Mouse (Mus musculus): ENCODE data around the gene Rnaseh2b. TPM values are rescaled to one million over a fixed set of nuclear protein-coding genes. Genes with fewer than 3 reads are reported as not detected.

Rnaseh2b gene
- total RNA-seq, 1 experiment: 16.4 TPM

GRCm38 (mm10) chr14:62349786-62350185 lies 57.4 kb downstream of the Rnaseh2b start:
- peaks cover 12% of the 10 kb centered on the region; the same call in 1 of the 2 replicates for H3K36me3 ChIP-seq (ENCODE audit: control insufficient read depth, insufficient read depth, low read length, poor library complexity, severe bottlenecking)
- H3K9ac ChIP-seq (ENCODE audit: insufficient read depth, low read depth, low read length, poor library complexity, severe bottlenecking): no peak overlapping the region
- H3K27ac ChIP-seq (ENCODE audit: insufficient read depth, low read depth, low read length, poor library complexity, severe bottlenecking): no peak overlapping the region
- peaks cover 4 to 20% of the 10 kb centered on the region in 2 experiments; a peak in 2 of 4 replicates for H3K4me1 ChIP-seq (ENCODE audit: control insufficient read depth in 2 of 2, insufficient read depth in 2 of 2, low read length in 2 of 2, poor library complexity in 1 of 2)
- no peaks in the 10 kb centered on the region for H3K9me3 ChIP-seq (ENCODE audit: control insufficient read depth, insufficient read depth, low read depth, low read length)
- TF ChIP-seq MAFK (IDR thresholded peaks at IDR 0.05; ENCODE audit: insufficient read depth, low read depth, low read length): no peak
- no peak for TF ChIP-seq CHD2 (IDR thresholded peaks at IDR 0.05; ENCODE audit: low read depth, low read length)
- TF ChIP-seq ZNF384 (IDR thresholded peaks at IDR 0.05; ENCODE audit: low read depth, low read length): no peak
- TF ChIP-seq ZC3H11A (IDR thresholded peaks at IDR 0.05; ENCODE audit: borderline replicate concordance, low read depth, low read length): no peak
- TF ChIP-seq HCFC1 (IDR thresholded peaks at IDR 0.05; ENCODE audit: borderline replicate concordance, insufficient read depth, low read length): no peak
- no peak overlapping the region for H3K4me3 ChIP-seq (ENCODE audit: insufficient read depth in 1 of 2, low read depth in 1 of 2, low read length in 2 of 2, poor library complexity in 1 of 2, severe bottlenecking in 1 of 2)
- DNase-seq (ENCODE audit: low read depth, low spot score): no peak
- in situ Hi-C loops (cut with MboI; ENCODE audit: low sequenced_read_pairs in 2 of 2, unreplicated experiment in 2 of 2): no loop called here

- DNase-seq (ENCODE audit: low read depth, low spot score): no peak
- H3K4me3 ChIP-seq (ENCODE audit: insufficient read depth in 1 of 2, low read depth in 1 of 2, low read length in 2 of 2, poor library complexity in 1 of 2, severe bottlenecking in 1 of 2): no peak overlapping the region
- no peaks in the 10 kb centered on the region for H3K9me3 ChIP-seq (ENCODE audit: control insufficient read depth, insufficient read depth, low read depth, low read length)
- H3K27ac ChIP-seq (ENCODE audit: insufficient read depth, low read depth, low read length, poor library complexity, severe bottlenecking): no peak overlapping the region
- in situ Hi-C loops (cut with MboI; ENCODE audit: low sequenced_read_pairs in 2 of 2, unreplicated experiment in 2 of 2): no loop called here
- H3K4me1 ChIP-seq (ENCODE audit: control insufficient read depth in 2 of 2, insufficient read depth in 2 of 2, low read length in 2 of 2, poor library complexity in 1 of 2): peaks cover 4 to 20% of the 10 kb centered on the region in 2 experiments; a peak in 2 of 4 replicates
- no peak overlapping the region for H3K9ac ChIP-seq (ENCODE audit: insufficient read depth, low read depth, low read length, poor library complexity, severe bottlenecking)
- TF ChIP-seq MAFK (IDR thresholded peaks at IDR 0.05; ENCODE audit: insufficient read depth, low read depth, low read length) (no peak), ZC3H11A (IDR thresholded peaks at IDR 0.05; ENCODE audit: borderline replicate concordance, low read depth, low read length) (no peak), ZNF384 (IDR thresholded peaks at IDR 0.05; ENCODE audit: low read depth, low read length) (no peak), HCFC1 (IDR thresholded peaks at IDR 0.05; ENCODE audit: borderline replicate concordance, insufficient read depth, low read length) (no peak), CHD2 (IDR thresholded peaks at IDR 0.05; ENCODE audit: low read depth, low read length) (no peak)
- peaks cover 12% of the 10 kb centered on the region; the same call in 1 of the 2 replicates for H3K36me3 ChIP-seq (ENCODE audit: control insufficient read depth, insufficient read depth, low read length, poor library complexity, severe bottlenecking)
Measured at GRCm38 (mm10) chr14:62350186-62350585, 57.8 kb downstream of the Rnaseh2b start.

DNA sequence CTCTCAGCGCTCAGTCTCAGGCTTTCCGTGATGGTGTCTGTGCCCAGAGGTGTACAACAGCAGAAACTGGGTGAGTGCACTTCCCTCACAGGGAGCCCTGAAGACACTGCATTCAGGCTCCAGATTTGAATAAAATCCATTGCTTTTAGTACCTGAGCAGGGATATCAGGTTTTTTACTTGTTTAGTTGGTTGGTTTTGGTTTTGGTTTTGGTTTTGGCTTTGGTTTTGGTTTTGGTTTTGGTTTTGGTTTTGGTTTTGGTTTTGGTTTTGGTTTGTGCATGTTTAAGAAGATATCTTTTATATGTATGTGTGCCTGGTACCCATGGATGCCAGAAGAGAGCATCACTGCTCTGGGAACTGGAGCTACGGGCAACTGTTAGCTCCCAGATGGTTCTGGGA lies 58.5 kb downstream of the Rnaseh2b start:
- peaks cover 12% of the 10 kb centered on the region for H3K36me3 ChIP-seq (ENCODE audit: control insufficient read depth, insufficient read depth, low read length, poor library complexity, severe bottlenecking)
- H3K27ac ChIP-seq (ENCODE audit: insufficient read depth, low read depth, low read length, poor library complexity, severe bottlenecking): no peak overlapping the region
- no peak overlapping the region for H3K4me3 ChIP-seq (ENCODE audit: insufficient read depth in 1 of 2, low read depth in 1 of 2, low read length in 2 of 2, poor library complexity in 1 of 2, severe bottlenecking in 1 of 2)
- in situ Hi-C loops (cut with MboI; ENCODE audit: low sequenced_read_pairs in 2 of 2, unreplicated experiment in 2 of 2): no loop called here
- DNase-seq (ENCODE audit: low read depth, low spot score): no peak
- H3K4me1 ChIP-seq (ENCODE audit: control insufficient read depth in 2 of 2, insufficient read depth in 2 of 2, low read length in 2 of 2, poor library complexity in 1 of 2): peaks cover 4 to 20% of the 10 kb centered on the region in 2 experiments; a peak in 2 of 4 replicates
- H3K9ac ChIP-seq (ENCODE audit: insufficient read depth, low read depth, low read length, poor library complexity, severe bottlenecking): no peak overlapping the region
- TF ChIP-seq HCFC1 (IDR thresholded peaks at IDR 0.05; ENCODE audit: borderline replicate concordance, insufficient read depth, low read length) (no peak), CHD2 (IDR thresholded peaks at IDR 0.05; ENCODE audit: low read depth, low read length) (no peak), ZNF384 (IDR thresholded peaks at IDR 0.05; ENCODE audit: low read depth, low read length) (no peak), ZC3H11A (IDR thresholded peaks at IDR 0.05; ENCODE audit: borderline replicate concordance, low read depth, low read length) (no peak), MAFK (IDR thresholded peaks at IDR 0.05; ENCODE audit: insufficient read depth, low read depth, low read length) (no peak)
- H3K9me3 ChIP-seq (ENCODE audit: control insufficient read depth, insufficient read depth, low read depth, low read length): no peaks in the 10 kb centered on the region

- H3K27ac ChIP-seq (ENCODE audit: insufficient read depth, low read depth, low read length, poor library complexity, severe bottlenecking): no peak overlapping the region
- peaks cover 10% of the 10 kb centered on the region for H3K36me3 ChIP-seq (ENCODE audit: control insufficient read depth, insufficient read depth, low read length, poor library complexity, severe bottlenecking)
- in situ Hi-C loops (cut with MboI; ENCODE audit: low sequenced_read_pairs in 2 of 2, unreplicated experiment in 2 of 2): no loop called here
- H3K4me1 ChIP-seq (ENCODE audit: control insufficient read depth in 2 of 2, insufficient read depth in 2 of 2, low read length in 2 of 2, poor library complexity in 1 of 2): peaks cover 4 to 20% of the 10 kb centered on the region in 2 experiments; a peak in 2 of 4 replicates
- no peak for TF ChIP-seq MAFK (IDR thresholded peaks at IDR 0.05; ENCODE audit: insufficient read depth, low read depth, low read length)
- TF ChIP-seq HCFC1 (IDR thresholded peaks at IDR 0.05; ENCODE audit: borderline replicate concordance, insufficient read depth, low read length): no peak
- no peak for TF ChIP-seq ZNF384 (IDR thresholded peaks at IDR 0.05; ENCODE audit: low read depth, low read length)
- no peak for TF ChIP-seq ZC3H11A (IDR thresholded peaks at IDR 0.05; ENCODE audit: borderline replicate concordance, low read depth, low read length)
- no peak for TF ChIP-seq CHD2 (IDR thresholded peaks at IDR 0.05; ENCODE audit: low read depth, low read length)
- H3K4me3 ChIP-seq (ENCODE audit: insufficient read depth in 1 of 2, low read depth in 1 of 2, low read length in 2 of 2, poor library complexity in 1 of 2, severe bottlenecking in 1 of 2): no peak overlapping the region
- H3K9me3 ChIP-seq (ENCODE audit: control insufficient read depth, insufficient read depth, low read depth, low read length): no peaks in the 10 kb centered on the region
- no peak overlapping the region for H3K9ac ChIP-seq (ENCODE audit: insufficient read depth, low read depth, low read length, poor library complexity, severe bottlenecking)
- no peak for DNase-seq (ENCODE audit: low read depth, low spot score)
Measured at GRCm38 (mm10) chr14:62353372-62353771, 61.0 kb downstream of the Rnaseh2b start.
